Mouse (Mus musculus): ENCODE measurements around the gene Lrig1.

Lrig1 gene

GRCm38 (mm10) chr6:94676840-94677239 is 23.1 kb downstream of the Lrig1 start:
- DNase-seq (ENCODE audit: low read depth, low spot score): peak; percentile 41

- DNase-seq (ENCODE audit: low read depth, low spot score): no peak
Measured at GRCm38 (mm10) chr6:94676300-94676699, 23.7 kb downstream of the Lrig1 start.

DNA sequence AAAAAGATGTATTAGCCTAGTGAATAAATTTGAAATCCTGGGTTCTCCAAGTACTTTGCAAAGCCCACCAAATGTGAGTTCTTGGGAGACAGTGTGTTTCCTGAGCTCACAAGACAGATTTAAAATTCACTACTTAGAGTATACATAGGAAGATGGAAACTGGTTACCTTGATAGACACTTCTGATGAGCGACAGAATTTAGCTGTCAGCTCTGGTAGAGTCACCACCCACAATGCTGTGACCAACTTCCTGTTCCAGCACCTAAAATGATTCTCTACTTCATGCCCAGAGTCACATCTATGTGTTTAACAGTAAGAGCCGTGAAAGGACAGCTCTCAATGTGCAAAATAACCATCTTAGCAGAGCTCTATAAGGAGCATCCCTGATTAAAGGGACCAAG is 27.5 kb downstream of the Lrig1 start:
- DNase-seq (ENCODE audit: low read depth, low spot score): peak; percentile 80

DNA sequence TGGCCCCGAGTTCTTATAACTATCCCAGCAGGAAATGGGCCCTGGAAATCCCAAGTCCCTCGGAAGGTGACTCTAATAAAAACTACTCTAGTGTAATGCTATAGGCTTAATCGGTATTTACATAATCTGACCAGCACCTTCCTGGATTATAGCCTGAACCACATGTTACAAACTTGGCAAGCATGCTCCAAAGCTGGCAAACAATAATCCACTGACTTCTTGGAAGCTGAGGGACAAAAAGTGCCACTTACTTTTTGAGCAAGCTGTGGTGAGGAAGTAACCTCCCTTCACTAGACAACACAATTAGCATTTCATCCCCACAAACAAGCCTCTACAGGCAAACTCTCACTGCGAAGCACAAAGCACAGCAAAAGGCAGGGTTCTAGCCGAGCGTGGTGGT is 30.6 kb downstream of the Lrig1 start:
- no peak for DNase-seq (ENCODE audit: low read depth, low spot score)

GRCm38 (mm10) chr6:94668204-94668863 is 31.6 kb downstream of the Lrig1 start:
- DNase-seq (ENCODE audit: low read depth, low spot score): no peak

DNA sequence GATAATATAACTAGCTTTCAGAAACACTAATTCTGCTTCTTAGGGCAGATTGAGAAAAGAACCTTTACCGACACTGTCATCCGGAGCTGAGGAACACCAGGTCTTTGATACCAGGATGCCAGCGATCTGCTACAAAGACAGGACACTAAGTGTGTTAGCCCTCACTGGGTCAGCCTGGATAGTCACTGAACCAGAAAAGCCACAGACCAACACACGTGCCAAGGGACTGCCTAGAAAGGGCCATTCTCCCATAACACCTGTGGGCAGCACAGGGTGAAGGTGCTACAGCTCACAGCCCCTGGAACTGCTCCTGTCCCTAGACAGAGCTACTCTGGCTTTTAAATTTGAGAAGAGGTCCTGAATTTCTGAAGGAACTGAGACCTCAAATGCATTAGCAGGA is 32.8 kb downstream of the Lrig1 start:
- DNase-seq (ENCODE audit: low read depth, low spot score): peak; percentile 14

- DNase-seq (ENCODE audit: low read depth, low spot score): peak; percentile 24
Measured at GRCm38 (mm10) chr6:94666432-94667119, 33.4 kb downstream of the Lrig1 start.

DNA sequence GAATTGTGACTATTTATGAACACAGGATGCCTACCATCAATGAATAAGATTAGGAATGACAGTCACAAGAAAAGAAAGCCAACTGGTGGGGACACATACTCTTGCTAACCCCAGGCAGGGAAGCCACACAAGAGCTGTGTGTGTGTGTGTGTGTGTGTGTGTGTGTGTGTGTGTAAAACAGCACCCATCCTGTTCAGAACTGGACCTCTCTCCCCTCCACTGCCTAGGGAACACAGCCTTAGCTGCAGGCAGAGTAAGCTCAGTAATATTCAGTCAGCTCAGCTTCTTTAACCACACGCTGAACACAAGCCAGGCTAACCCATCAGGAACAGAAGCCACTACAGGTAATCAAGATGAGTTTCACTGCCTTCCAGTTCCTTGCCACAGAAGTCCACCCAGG is 34.3 kb downstream of the Lrig1 start:
- DNase-seq (ENCODE audit: low read depth, low spot score): peak; percentile 55

GRCm38 (mm10) chr6:94665248-94665647 is 34.7 kb downstream of the Lrig1 start:
- DNase-seq (ENCODE audit: low read depth, low spot score): peak; percentile 90

DNA sequence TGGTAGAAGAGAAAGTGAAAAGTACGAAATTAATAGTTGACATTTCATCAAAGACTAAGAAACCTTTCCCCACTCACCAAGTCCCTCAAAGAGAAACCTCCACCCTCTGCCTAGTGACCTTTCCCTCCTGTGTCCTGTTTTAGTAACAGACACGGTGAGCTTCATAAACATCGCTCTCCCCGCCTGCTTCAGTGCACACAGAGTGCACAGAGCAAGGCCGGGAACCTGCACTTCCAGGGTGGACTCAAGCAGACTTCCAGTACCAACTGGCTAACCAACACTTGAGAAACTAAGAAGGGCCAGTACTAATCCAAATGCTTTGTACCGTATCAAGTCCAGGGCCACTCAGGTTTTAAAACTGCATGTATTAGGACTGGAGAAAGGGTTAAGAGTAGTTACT is 36.0 kb downstream of the Lrig1 start:
- DNase-seq (ENCODE audit: low read depth, low spot score): peak; percentile 56

- DNase-seq (ENCODE audit: low read depth, low spot score): peak; percentile 66
Measured at GRCm38 (mm10) chr6:94661923-94662322, 38.0 kb downstream of the Lrig1 start.

- DNase-seq (ENCODE audit: low read depth, low spot score): peak; percentile 92
Measured at GRCm38 (mm10) chr6:94661321-94661720, 38.6 kb downstream of the Lrig1 start.

GRCm38 (mm10) chr6:94659886-94660333 is 40.0 kb downstream of the Lrig1 start:
- DNase-seq (ENCODE audit: low read depth, low spot score): no peak

DNA sequence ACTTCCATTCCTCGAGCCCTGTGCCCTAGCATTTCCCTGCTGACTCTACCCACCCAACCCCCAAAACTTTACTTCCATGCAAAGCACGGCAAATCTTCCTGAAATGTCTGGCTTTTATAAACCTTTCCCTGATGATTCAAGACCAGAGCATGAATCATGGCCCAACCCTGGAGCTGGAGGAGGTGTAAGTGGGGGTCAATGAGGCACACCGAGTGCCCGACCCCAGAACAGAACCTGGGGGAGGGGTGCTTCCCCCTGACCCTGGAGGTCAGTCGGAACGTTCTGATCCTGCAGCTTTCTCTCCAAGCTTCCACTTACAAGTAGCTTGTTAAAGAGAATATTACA is 41.9 kb downstream of the Lrig1 start:
- no peak for DNase-seq (ENCODE audit: low read depth, low spot score)

GRCm38 (mm10) chr6:94657204-94658135 is 42.5 kb downstream of the Lrig1 start:
- DNase-seq (ENCODE audit: low read depth, low spot score): no peak

DNA sequence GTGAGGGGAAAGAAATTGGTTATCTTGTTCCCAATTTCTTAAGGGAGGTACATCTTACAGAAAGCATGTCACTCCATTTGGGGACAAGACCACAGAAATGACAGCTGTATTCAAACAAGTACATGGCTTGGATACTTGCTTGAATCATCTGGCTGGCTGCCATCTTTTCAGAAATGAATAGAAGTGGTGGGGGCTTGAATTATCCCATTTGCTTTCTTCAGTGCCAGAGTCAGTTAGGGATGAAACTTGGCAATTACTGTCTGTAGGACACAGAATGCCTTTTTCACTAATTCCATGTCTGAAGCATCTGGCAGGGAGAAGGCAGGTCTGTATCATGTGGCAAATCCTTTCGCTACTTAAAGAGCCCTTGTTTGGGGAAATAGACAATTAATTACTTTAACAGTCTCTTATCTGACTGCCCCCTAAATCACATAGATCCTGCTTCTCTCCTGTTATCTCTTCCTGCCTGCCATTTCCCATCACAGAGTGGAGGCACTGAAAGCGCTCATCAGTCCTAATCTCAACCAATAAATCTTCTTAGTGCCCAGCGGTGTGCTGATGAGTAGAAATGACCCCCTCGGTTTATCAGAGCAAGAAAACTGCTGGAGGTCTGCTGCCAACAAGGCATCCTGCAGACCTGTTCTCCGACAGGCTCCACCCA is 44.0 kb downstream of the Lrig1 start:
- DNase-seq (ENCODE audit: low read depth, low spot score): no peak

- DNase-seq (ENCODE audit: low read depth, low spot score): no peak
Measured at GRCm38 (mm10) chr6:94653388-94654316, 46.3 kb downstream of the Lrig1 start.

GRCm38 (mm10) chr6:94652659-94653213 is 47.2 kb downstream of the Lrig1 start:
- no peak for DNase-seq (ENCODE audit: low read depth, low spot score)

DNA sequence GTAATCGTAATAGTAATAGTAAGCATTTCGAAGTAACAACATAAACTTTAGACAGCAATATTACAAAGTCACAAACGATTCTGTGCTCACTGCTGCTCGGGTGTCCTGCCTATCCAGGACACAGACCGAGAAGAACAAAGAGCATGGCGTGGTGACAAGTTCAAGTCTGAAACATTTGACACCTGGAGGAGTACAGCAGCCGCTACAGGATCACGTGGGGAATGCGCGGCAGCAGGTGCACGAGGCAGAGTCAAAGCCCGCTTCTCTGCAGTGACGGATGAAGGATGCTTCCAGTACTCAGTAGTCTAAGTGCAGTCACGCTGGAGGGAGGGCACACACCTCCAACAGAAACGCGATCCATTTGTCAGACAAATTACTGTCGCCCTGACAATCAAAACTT is 48.4 kb downstream of the Lrig1 start:
- DNase-seq (ENCODE audit: low read depth, low spot score): peak; percentile 49

GRCm38 (mm10) chr6:94649637-94650036 is 50.3 kb downstream of the Lrig1 start:
- no peak for DNase-seq (ENCODE audit: low read depth, low spot score)
